Mouse (Mus musculus): ENCODE measurements around the gene Senp5. TPM values are rescaled to one million over a fixed set of nuclear protein-coding genes. Genes with fewer than 3 reads are reported as not detected.
"Not testable (repeated sequence)": the region's sequence is repeated elsewhere in the genome, so short reads cannot be mapped to it uniquely, and the experiment has no call there.

Gene Senp5
- polyA plus RNA-seq, 1 experiment = 8.0 TPM

- Histone ChIP-seq H3K79me2 (ENCODE audit: control insufficient read depth, insufficient read depth) (no peaks in the 10 kb centered on the region), H3K4me2 (ENCODE audit: low read depth) (no peak overlapping the region), H3K36me3 (ENCODE audit: control insufficient read depth, insufficient read depth) (peaks cover 46% of the 10 kb centered on the region), H3K4me3 (no peak overlapping the region), H3ac (ENCODE audit: control insufficient read depth, insufficient read length) (no peak overlapping the region), H3K27me3 (ENCODE audit: control insufficient read depth, insufficient read depth, insufficient read length) (no peaks in the 10 kb centered on the region)
- TF ChIP-seq MYOG (IDR thresholded peaks at IDR 0.05; ENCODE audit: control insufficient read depth in 1 of 3, insufficient read depth in 1 of 3, insufficient read length in 2 of 3, low read depth in 2 of 3) (no peak), TCF12 (IDR thresholded peaks at IDR 0.05; ENCODE audit: insufficient read depth, poor library complexity, severe bottlenecking) (no peak), SRF (IDR thresholded peaks at IDR 0.05; ENCODE audit: control insufficient read depth, insufficient read length, low read depth) (no peak), CEBPB (IDR thresholded peaks at IDR 0.05; ENCODE audit: insufficient read depth, poor library complexity, severe bottlenecking) (no peak)
These were observed 39.9 kb downstream of the Senp5 start for GRCm38 (mm10) chr16:31963224-31963623.

- Histone ChIP-seq H3K4me3 (peak within 1 kb of the TSS; percentile 95), H3ac (ENCODE audit: control insufficient read depth, insufficient read length) (peak within 1 kb of the TSS; percentile 75), H3K27me3 (ENCODE audit: control insufficient read depth, insufficient read depth, insufficient read length) (no peaks in the 10 kb centered on the region), H3K36me3 (ENCODE audit: control insufficient read depth, insufficient read depth) (no peaks in the 10 kb centered on the region), H3K4me2 (ENCODE audit: low read depth) (peak within 1 kb of the TSS; percentile 100), H3K79me2 (ENCODE audit: control insufficient read depth, insufficient read depth) (peaks cover 57% of the 10 kb centered on the region)
- TF ChIP-seq POLR2AphosphoS2 (IDR thresholded peaks at IDR 0.05; ENCODE audit: insufficient read length, low read depth) = peak; percentile 88
- TF ChIP-seq MYOG (IDR thresholded peaks at IDR 0.05; ENCODE audit: control insufficient read depth in 1 of 3, insufficient read depth in 1 of 3, insufficient read length in 2 of 3, low read depth in 2 of 3) = peak in 2 of 3 experiments; percentile 82 to 87
- no peak for TF ChIP-seq CEBPB (IDR thresholded peaks at IDR 0.05; ENCODE audit: insufficient read depth, poor library complexity, severe bottlenecking)
- TF ChIP-seq POLR2A (IDR thresholded peaks at IDR 0.05; ENCODE audit: insufficient read length, low read depth) = peak; percentile 99
- peak; percentile 6 for TF ChIP-seq REST (IDR thresholded peaks at IDR 0.05; ENCODE audit: insufficient read depth, insufficient read length)
- TF ChIP-seq USF1 (IDR thresholded peaks at IDR 0.05; ENCODE audit: low read depth) = peak; percentile 23
- peak in 1 of 3 experiments; percentile 80 for TF ChIP-seq MYOD1 (IDR thresholded peaks at IDR 0.05; ENCODE audit: control insufficient read depth in 1 of 3, insufficient read length in 2 of 3, low read depth in 2 of 3)
- TF ChIP-seq TCF12 (IDR thresholded peaks at IDR 0.05; ENCODE audit: insufficient read depth, poor library complexity, severe bottlenecking) = no peak
- peak; percentile 92 for TF ChIP-seq SRF (IDR thresholded peaks at IDR 0.05; ENCODE audit: control insufficient read depth, insufficient read length, low read depth)
These were observed 54.7 kb downstream of the Senp5 start, which contains the start of the genes 0610012G03Rik and Ncbp2 for GRCm38 (mm10) chr16:31948345-31948774. TSS of gene 0610012G03Rik (minus strand) at chr16:31948494. TSS of gene Ncbp2 (plus strand) at chr16:31948513.

- peak overlapping the region; percentile 100 for H3K4me2 ChIP-seq (ENCODE audit: low read depth)
- peaks cover 57% of the 10 kb centered on the region for H3K79me2 ChIP-seq (ENCODE audit: control insufficient read depth, insufficient read depth)
- peak overlapping the region; percentile 75 for H3ac ChIP-seq (ENCODE audit: control insufficient read depth, insufficient read length)
- TF ChIP-seq POLR2AphosphoS2 (IDR thresholded peaks at IDR 0.05; ENCODE audit: insufficient read length, low read depth) (no peak), REST (IDR thresholded peaks at IDR 0.05; ENCODE audit: insufficient read depth, insufficient read length) (no peak), SRF (IDR thresholded peaks at IDR 0.05; ENCODE audit: control insufficient read depth, insufficient read length, low read depth) (no peak), TCF3 (IDR thresholded peaks at IDR 0.05; ENCODE audit: insufficient read length, low read depth) (no peak), MYOG (IDR thresholded peaks at IDR 0.05; ENCODE audit: control insufficient read depth in 1 of 3, insufficient read depth in 1 of 3, insufficient read length in 2 of 3, low read depth in 2 of 3) (no peak), CEBPB (IDR thresholded peaks at IDR 0.05; ENCODE audit: insufficient read depth, poor library complexity, severe bottlenecking) (no peak), E2F4 (IDR thresholded peaks at IDR 0.05; ENCODE audit: insufficient read depth) (no peak), MYOD1 (IDR thresholded peaks at IDR 0.05; ENCODE audit: control insufficient read depth in 1 of 3, insufficient read length in 2 of 3, low read depth in 2 of 3) (no peak), MAX (IDR thresholded peaks at IDR 0.05; ENCODE audit: low read depth) (no peak), USF1 (IDR thresholded peaks at IDR 0.05; ENCODE audit: low read depth) (no peak), TCF12 (IDR thresholded peaks at IDR 0.05; ENCODE audit: insufficient read depth, poor library complexity, severe bottlenecking) (no peak), POLR2A (IDR thresholded peaks at IDR 0.05; ENCODE audit: insufficient read length, low read depth) (no peak)
- peak overlapping the region; percentile 95 for H3K4me3 ChIP-seq
- no peaks in the 10 kb centered on the region for H3K27me3 ChIP-seq (ENCODE audit: control insufficient read depth, insufficient read depth, insufficient read length)
- H3K36me3 ChIP-seq (ENCODE audit: control insufficient read depth, insufficient read depth) = no peaks in the 10 kb centered on the region
These were observed 55.2 kb downstream of the Senp5 start for GRCm38 (mm10) chr16:31947901-31948316.

- H3ac ChIP-seq (ENCODE audit: control insufficient read depth, insufficient read length) = peak overlapping the region; percentile 75
- H3K79me2 ChIP-seq (ENCODE audit: control insufficient read depth, insufficient read depth) = peaks cover 57% of the 10 kb centered on the region
- H3K4me2 ChIP-seq (ENCODE audit: low read depth) = peak overlapping the region; percentile 100
- H3K36me3 ChIP-seq (ENCODE audit: control insufficient read depth, insufficient read depth) = no peaks in the 10 kb centered on the region
- no peaks in the 10 kb centered on the region for H3K27me3 ChIP-seq (ENCODE audit: control insufficient read depth, insufficient read depth, insufficient read length)
- TF ChIP-seq MYOD1 (IDR thresholded peaks at IDR 0.05; ENCODE audit: control insufficient read depth in 1 of 3, insufficient read length in 2 of 3, low read depth in 2 of 3) = no peak
- TF ChIP-seq USF1 (IDR thresholded peaks at IDR 0.05; ENCODE audit: low read depth) = no peak
- no peak for TF ChIP-seq MYOG (IDR thresholded peaks at IDR 0.05; ENCODE audit: control insufficient read depth in 1 of 3, insufficient read depth in 1 of 3, insufficient read length in 2 of 3, low read depth in 2 of 3)
- TF ChIP-seq E2F4 (IDR thresholded peaks at IDR 0.05; ENCODE audit: insufficient read depth) = no peak
- TF ChIP-seq REST (IDR thresholded peaks at IDR 0.05; ENCODE audit: insufficient read depth, insufficient read length) = no peak
- no peak for TF ChIP-seq TCF12 (IDR thresholded peaks at IDR 0.05; ENCODE audit: insufficient read depth, poor library complexity, severe bottlenecking)
- no peak for TF ChIP-seq POLR2AphosphoS2 (IDR thresholded peaks at IDR 0.05; ENCODE audit: insufficient read length, low read depth)
- no peak for TF ChIP-seq TCF3 (IDR thresholded peaks at IDR 0.05; ENCODE audit: insufficient read length, low read depth)
- TF ChIP-seq SRF (IDR thresholded peaks at IDR 0.05; ENCODE audit: control insufficient read depth, insufficient read length, low read depth) = no peak
- no peak for TF ChIP-seq POLR2A (IDR thresholded peaks at IDR 0.05; ENCODE audit: insufficient read length, low read depth)
- no peak for TF ChIP-seq CEBPB (IDR thresholded peaks at IDR 0.05; ENCODE audit: insufficient read depth, poor library complexity, severe bottlenecking)
- TF ChIP-seq MAX (IDR thresholded peaks at IDR 0.05; ENCODE audit: low read depth) = no peak
- H3K4me3 ChIP-seq = peak overlapping the region; percentile 95
These were observed 55.8 kb downstream of the Senp5 start for GRCm38 (mm10) chr16:31947333-31947732.

- H3K36me3 ChIP-seq (ENCODE audit: control insufficient read depth, insufficient read depth); H3K4me2 ChIP-seq (ENCODE audit: low read depth); H3ac ChIP-seq (ENCODE audit: control insufficient read depth, insufficient read length); H3K4me3 ChIP-seq; H3K27me3 ChIP-seq (ENCODE audit: control insufficient read depth, insufficient read depth, insufficient read length): not testable (repeated sequence)
- peaks cover 47% of the 10 kb centered on the region for H3K79me2 ChIP-seq (ENCODE audit: control insufficient read depth, insufficient read depth)
These were observed 57.1 kb downstream of the Senp5 start for GRCm38 (mm10) chr16:31945986-31946385.
